Mouse (Mus musculus) MEL (cell line): Measurements from ENCODE around the gene Oaz1. TPM values are rescaled to one million over a fixed set of nuclear protein-coding genes. Genes with fewer than 3 reads are reported as not detected.

ENCODE experiments used
- DNase-seq: peaks from one replicate; pipeline ENCODE4 v3.0.0; 2011; ENCODE audit warnings: low read depth, low spot score
- H3K27ac ChIP-seq: 2 replicates; pipeline ENCODE4 v1.5.1; 2012; ENCODE audit warnings: low read depth, mild to moderate bottlenecking, control low read depth, low read length, moderate library complexity; ENCODE audit not compliant: control insufficient read depth
- H3K27me3 ChIP-seq, 2 experiments: fragments of 150-350 bp in 1 of 2; sonication (generic) in 1 of 2; 2 replicates each; pipeline ENCODE4 v1.6.1; 2012; ENCODE audit warnings: low read length in 2 of 2, mild to moderate bottlenecking in 2 of 2, improper control_type of control experiment in 1 of 2, moderate library complexity in 1 of 2; ENCODE audit not compliant: insufficient read depth in 2 of 2, control insufficient read depth in 1 of 2
- H3K36me3 ChIP-seq, 2 experiments: 2 replicates each; pipeline ENCODE4 v1.6.1; 2012 to 2014; ENCODE audit warnings: low read length in 2 of 2, improper control_type of control experiment in 1 of 2, inconsistent platforms in 1 of 2, mild to moderate bottlenecking in 1 of 2; ENCODE audit not compliant: insufficient read depth in 2 of 2, control insufficient read depth in 1 of 2
- H3K4me1 ChIP-seq, 2 experiments: fragments of 150-350 bp in 1 of 2; sonication (generic) in 1 of 2; 2 replicates each; pipeline ENCODE4 v1.6.1; 2012; ENCODE audit warnings: low read length in 2 of 2, improper control_type of control experiment in 1 of 2, mild to moderate bottlenecking in 1 of 2; ENCODE audit not compliant: insufficient read depth in 2 of 2, control insufficient read depth in 1 of 2
- H3K4me3 ChIP-seq, 2 experiments: fragments of 150-350 bp in 1 of 2; sonication (generic) in 1 of 2; 2 replicates each; pipeline ENCODE4 v1.5.1; 2012; ENCODE audit warnings: low read depth in 2 of 2, low read length in 2 of 2, mild to moderate bottlenecking in 2 of 2, moderate library complexity in 2 of 2, control low read depth in 1 of 2, improper control_type of control experiment in 1 of 2; ENCODE audit not compliant: control insufficient read depth in 1 of 2, insufficient read depth in 1 of 2
- H3K79me2 ChIP-seq: 2 replicates; pipeline ENCODE4 v1.6.1; 2012; ENCODE audit warnings: mild to moderate bottlenecking, low read length, moderate library complexity; ENCODE audit not compliant: control insufficient read depth, poor library complexity, insufficient read depth
- H3K9ac ChIP-seq: 2 replicates; pipeline ENCODE4 v1.6.1; 2012; ENCODE audit warnings: low read depth, mild to moderate bottlenecking, control low read depth, low read length, moderate library complexity; ENCODE audit not compliant: control insufficient read depth, poor library complexity, severe bottlenecking
- H3K9me3 ChIP-seq: fragments of 150-350 bp; sonication (generic); replicated peaks from 2 replicates; pipeline ENCODE4 v1.6.1; 2012; ENCODE audit warnings: mild to moderate bottlenecking, low read length, improper control_type of control experiment, moderate library complexity; ENCODE audit not compliant: insufficient read depth
- BHLHE40 ChIP-seq: IDR thresholded peaks from 2 replicates; pipeline ENCODE4 v1.6.1; 2012; ENCODE audit warnings: low read depth, mild to moderate bottlenecking, inconsistent platforms, low read length, improper control_type of control experiment, borderline replicate concordance
- EP300 ChIP-seq, 2 experiments: IDR thresholded peaks; 2 replicates each; pipeline ENCODE4 v1.6.1; 2011; ENCODE audit warnings: improper control_type of control experiment in 2 of 2, low read length in 2 of 2, low read depth in 1 of 2, mild to moderate bottlenecking in 1 of 2
- ETS1 ChIP-seq: IDR thresholded peaks from 2 replicates; pipeline ENCODE4 v1.6.1; 2012; ENCODE audit warnings: low read depth, mild to moderate bottlenecking, inconsistent platforms, low read length, improper control_type of control experiment, moderate library complexity
- GABPA ChIP-seq: IDR thresholded peaks from 2 replicates; pipeline ENCODE4 v1.6.1; 2012; ENCODE audit warnings: low read depth, mild to moderate bottlenecking, inconsistent platforms, low read length, improper control_type of control experiment, moderate library complexity
- GATA1 ChIP-seq: IDR thresholded peaks from 2 replicates; pipeline ENCODE4 v1.6.1; 2011; ENCODE audit warnings: low read depth, low read length, improper control_type of control experiment
- MAZ ChIP-seq: IDR thresholded peaks from 2 replicates; pipeline ENCODE4 v1.6.1; 2012; ENCODE audit warnings: low read depth, mild to moderate bottlenecking, inconsistent platforms, low read length, improper control_type of control experiment
- MXI1 ChIP-seq: IDR thresholded peaks from 2 replicates; pipeline ENCODE4 v1.6.1; 2011; ENCODE audit warnings: mild to moderate bottlenecking, low read depth, low read length, improper control_type of control experiment
- MYB ChIP-seq: IDR thresholded peaks from 2 replicates; pipeline ENCODE4 v1.6.1; 2011; ENCODE audit warnings: mild to moderate bottlenecking, low read depth, low read length, improper control_type of control experiment
- MYC ChIP-seq: IDR thresholded peaks from 2 replicates; pipeline ENCODE4 v1.6.1; 2011; ENCODE audit warnings: low read depth, mild to moderate bottlenecking, low read length, improper control_type of control experiment, moderate library complexity
- NELFE ChIP-seq: IDR thresholded peaks from 2 replicates; pipeline ENCODE4 v1.6.1; 2011; ENCODE audit warnings: low read depth, low read length, improper control_type of control experiment
- POLR2AphosphoS2 ChIP-seq: IDR thresholded peaks from 2 replicates; pipeline ENCODE4 v1.6.1; 2011; ENCODE audit warnings: low read length, improper control_type of control experiment
- RCOR1 ChIP-seq: IDR thresholded peaks from 2 replicates; pipeline ENCODE4 v1.6.1; 2012; ENCODE audit warnings: low read depth, mild to moderate bottlenecking, inconsistent platforms, low read length, improper control_type of control experiment
- SIN3A ChIP-seq: IDR thresholded peaks from 2 replicates; pipeline ENCODE4 v1.6.1; 2012; ENCODE audit warnings: low read length, improper control_type of control experiment, inconsistent platforms
- TAL1 ChIP-seq: IDR thresholded peaks from 2 replicates; pipeline ENCODE4 v1.6.1; 2012; ENCODE audit warnings: mild to moderate bottlenecking, inconsistent platforms, low read length, moderate library complexity, mixed read lengths
- TBP ChIP-seq: IDR thresholded peaks from 2 replicates; pipeline ENCODE4 v1.8.0; 2011; ENCODE audit warnings: low read depth, low read length, improper control_type of control experiment
- TCF12 ChIP-seq: IDR thresholded peaks from 2 replicates; pipeline ENCODE4 v1.6.1; 2014; ENCODE audit warnings: low read depth, mild to moderate bottlenecking, inconsistent platforms, low read length, improper control_type of control experiment, moderate library complexity
- USF1 ChIP-seq: IDR thresholded peaks from 2 replicates; pipeline ENCODE4 v1.6.1; 2014; ENCODE audit warnings: low read depth, mild to moderate bottlenecking, inconsistent platforms, low read length, improper control_type of control experiment, moderate library complexity
- USF2 ChIP-seq, 2 experiments: IDR thresholded peaks; 2 replicates each; pipeline ENCODE4 v1.6.1; 2011 to 2012; ENCODE audit warnings: improper control_type of control experiment in 2 of 2, low read length in 2 of 2, borderline replicate concordance in 1 of 2, inconsistent platforms in 1 of 2, low read depth in 1 of 2, mild to moderate bottlenecking in 1 of 2; ENCODE audit not compliant: insufficient read depth in 1 of 2
- ZMIZ1 ChIP-seq: IDR thresholded peaks from 2 replicates; pipeline ENCODE4 v1.6.1; 2012; ENCODE audit warnings: low read depth, mild to moderate bottlenecking, inconsistent platforms, low read length, improper control_type of control experiment, moderate library complexity
- polyA plus RNA-seq, 2 experiments: library from polyadenylated mRNA; stranded (reverse) in 1 of 2; unstranded in 1 of 2; fragments of >175 nt in 1 of 2; fragments of >200 nt in 1 of 2; gene quantifications; 2 replicates each; pipeline versions ENCODE4 v1.2.1 to v1.2.4; 2012; ENCODE audit warnings: low replicate concordance in 2 of 2, low read depth in 1 of 2; ENCODE audit not compliant: insufficient read length in 2 of 2, insufficient read depth in 1 of 2, missing spikeins in 1 of 2
- total RNA-seq: library from RNA; depleted of rRNA; stranded (reverse); fragments of 300-350 nt; gene quantifications from 2 replicates; pipeline ENCODE4 v1.2.3, GENCODE M21; 2012

Oaz1 gene
- total and polyA plus RNA-seq, 3 experiments = 983 to 1,528 TPM; not detected in 1

- H3K79me2 ChIP-seq = peaks cover 64% of the 10 kb centered on the region
- no peak overlapping the region; a peak in 1 of 4 replicates for H3K4me3 ChIP-seq
- DNase-seq = no peak
- peaks cover 2 to 31% of the 10 kb centered on the region in 2 experiments; a peak in 3 of 4 replicates for H3K36me3 ChIP-seq
- no peak for TF ChIP-seq USF1
- no peak for TF ChIP-seq SIN3A
- no peak for TF ChIP-seq GATA1
- TF ChIP-seq ZMIZ1 = no peak
- TF ChIP-seq MYC = no peak
- TF ChIP-seq GABPA = no peak
- no peak for TF ChIP-seq USF2 (IDR thresholded peaks at IDR 0.05; ENCODE audit: borderline replicate concordance in 1 of 2, insufficient read depth in 1 of 2, low read depth in 1 of 2, low read length in 2 of 2)
- no peak for TF ChIP-seq TBP
- TF ChIP-seq RCOR1 = no peak
- no peak for TF ChIP-seq POLR2AphosphoS2
- peak overlapping the region; percentile 83 for H3K9ac ChIP-seq
- peaks cover 19 to 43% of the 10 kb centered on the region in 2 experiments for H3K4me1 ChIP-seq
- peak overlapping the region; percentile 71 for H3K27ac ChIP-seq
- no peaks in the 10 kb centered on the region for H3K27me3 ChIP-seq
- no peaks in the 10 kb centered on the region for H3K9me3 ChIP-seq
These were observed 31.4 kb downstream of the Oaz1 start for GRCm38 (mm10) chr10:80857848-80858247.

- H3K9me3 ChIP-seq = no peaks in the 10 kb centered on the region
- H3K4me1 ChIP-seq = peaks cover 19 to 43% of the 10 kb centered on the region in 2 experiments
- H3K27ac ChIP-seq = peak overlapping the region; percentile 80
- peak; percentile 81 for DNase-seq
- H3K27me3 ChIP-seq = no peaks in the 10 kb centered on the region
- peaks cover 61% of the 10 kb centered on the region for H3K79me2 ChIP-seq
- peaks cover 2 to 31% of the 10 kb centered on the region in 2 experiments; a peak in 3 of 4 replicates for H3K36me3 ChIP-seq
- H3K9ac ChIP-seq = peak overlapping the region; percentile 83
- TF ChIP-seq USF2 (IDR thresholded peaks at IDR 0.05; ENCODE audit: borderline replicate concordance in 1 of 2, insufficient read depth in 1 of 2, low read depth in 1 of 2, low read length in 2 of 2) = no peak
- peak; percentile 59; the same call in 1 of the 2 replicates for TF ChIP-seq GATA1
- peak; percentile 86 for TF ChIP-seq TCF12
- TF ChIP-seq MXI1 = peak; percentile 67
- TF ChIP-seq ZMIZ1 = peak; percentile 43; the same call in 1 of the 2 replicates
- peak; percentile 49; the same call in 1 of the 2 replicates for TF ChIP-seq RCOR1
- TF ChIP-seq ETS1 = peak; percentile 49; the same call in 1 of the 2 replicates
- TF ChIP-seq MYB = peak; percentile 48; the same call in 1 of the 2 replicates
- TF ChIP-seq SIN3A = peak; percentile 83
- 0 out of 2 replicates have a peak, but pooled peaks have one; percentile 32 for TF ChIP-seq BHLHE40
- no peak for TF ChIP-seq MYC
- TF ChIP-seq MAZ = 0 out of 2 replicates have a peak, but pooled peaks have one; percentile 24
- TF ChIP-seq TAL1 = peak; percentile 83
- peak; percentile 69 to 87 for TF ChIP-seq EP300 (IDR thresholded peaks at IDR 0.05; ENCODE audit: low read depth in 1 of 2, low read length in 2 of 2)
- no peak for TF ChIP-seq NELFE
- H3K4me3 ChIP-seq = no peak overlapping the region; a peak in 1 of 4 replicates
These were observed 32.0 kb downstream of the Oaz1 start for GRCm38 (mm10) chr10:80858350-80858935.
